Mouse (Mus musculus) CH12.LX (cell line): Measurements from ENCODE around the gene Zmat1.

Source experiments
- CTCF ChIP-seq, 2 experiments: IDR thresholded peaks in 1 of 2; conservative IDR thresholded peaks in 1 of 2; 2 replicates each; pipeline ENCODE4 v1.5.1; 2011 to 2012; ENCODE audit warnings: low read depth in 2 of 2, low read length in 2 of 2, improper control_type of control experiment in 1 of 2, inconsistent platforms in 1 of 2, mild to moderate bottlenecking in 1 of 2, moderate library complexity in 1 of 2
- E2F4 ChIP-seq: IDR thresholded peaks from 2 replicates; pipeline ENCODE4 v1.6.1; 2011; ENCODE audit warnings: low read depth, low read length, improper control_type of control experiment; ENCODE audit not compliant: insufficient replicate concordance
- JUN ChIP-seq: IDR thresholded peaks from 2 replicates; pipeline ENCODE4 v1.6.1; 2011; ENCODE audit warnings: low read depth, mild to moderate bottlenecking, low read length, improper control_type of control experiment, moderate library complexity; ENCODE audit not compliant: insufficient read depth
- POLR2A ChIP-seq: IDR thresholded peaks from 2 replicates; pipeline ENCODE4 v1.6.1; 2011; ENCODE audit warnings: low read depth, mild to moderate bottlenecking, improper control_type of control experiment, low read length
- SMC3 ChIP-seq: IDR thresholded peaks from 2 replicates; pipeline ENCODE4 v1.6.1; 2011; ENCODE audit warnings: low read depth, low read length, improper control_type of control experiment
- TBP ChIP-seq: conservative IDR thresholded peaks from 2 replicates; pipeline ENCODE4 v1.6.1; 2011; ENCODE audit warnings: low read depth, low read length, improper control_type of control experiment

DNA sequence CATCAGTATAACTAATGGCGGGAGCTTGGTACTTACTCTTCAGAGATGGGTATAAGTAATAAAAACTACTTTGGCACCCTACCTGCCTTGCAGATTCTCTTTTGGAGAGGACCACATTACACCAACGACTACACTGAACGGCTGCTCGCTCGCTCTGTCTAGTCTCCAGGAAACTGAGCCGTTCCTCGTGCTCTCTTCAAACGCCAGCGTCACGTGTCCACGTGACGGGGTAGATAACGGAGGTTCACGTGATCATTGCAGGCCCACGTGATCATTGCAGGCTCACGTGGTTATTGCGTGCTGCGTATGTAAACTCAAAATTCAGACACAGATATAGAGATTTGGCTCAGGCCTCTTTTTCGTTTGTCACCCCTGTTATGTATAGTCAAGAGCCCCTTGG lies 44.5 kb downstream of the Zmat1 start, which contains the start of gene Nxf2:
- TF ChIP-seq E2F4 (no peak), SMC3 (no peak), TBP (no peak), JUN (no peak), CTCF (conservative IDR thresholded peaks at IDR 0.05 in 1 of 2, IDR thresholded peaks at IDR 0.05 in 1 of 2; ENCODE audit: low read depth in 2 of 2, low read length in 2 of 2) (no peak), POLR2A (no peak)
